Mouse (Mus musculus) heart, postnatal 10 days (tissue): Measurements from ENCODE around the gene Esr1. TPM values are rescaled to one million over a fixed set of nuclear protein-coding genes. Genes with fewer than 3 reads are reported as not detected.

Experiments used
- DNase-seq, 2 experiments: peaks; one replicate each; pipeline ENCODE4 v3.0.0; 2021
- intact Hi-C: fragments of 180-260 bp; cut with DNase I; formaldehyde crosslinking; loops from one replicate; pipeline ENCODE4 v1.15.1; 2025
- total RNA-seq, 2 experiments: library from RNA; stranded (reverse); gene quantifications; 2 replicates each; pipeline ENCODE4 v1.2.3; 2021

Esr1 gene
- total RNA-seq, 2 experiments from 2014 or later = 0.97 to 1.3 TPM

GRCm38 (mm10) chr10:5045671-5046070, 434.3 kb downstream of the Esr1 start:
- intact Hi-C loops = loop anchor here (5.0 kb wide), 1 partner anchor 57 kb away; no protein-coding TSS in a partner anchor
- DNase-seq = no peak

Other genes with a start within 250 kb of the Esr1 start
- gene Zbtb2, start 223.5 kb upstream of the Esr1 start, total RNA-seq = 1 to 10 TPM; 8.9 to 9.2 TPM
- gene Rmnd1, start 179.2 kb upstream of the Esr1 start, total RNA-seq = 10 to 100 TPM; 48.5 to 49.9 TPM
- gene Armt1, start 179.1 kb upstream of the Esr1 start, total RNA-seq = 1 to 10 TPM; 8.2 to 8.9 TPM
- gene Ccdc170, start 129.1 kb upstream of the Esr1 start, total RNA-seq = under 1 TPM; 0.07 to 0.34 TPM